Mouse (Mus musculus): ENCODE measurements around the gene Ephx1. TPM values are rescaled to one million over a fixed set of nuclear protein-coding genes. Genes with fewer than 3 reads are reported as not detected.

Ephx1 gene
- polyA plus RNA-seq, 1 experiment from 2014 or later: 5.1 TPM

DNA sequence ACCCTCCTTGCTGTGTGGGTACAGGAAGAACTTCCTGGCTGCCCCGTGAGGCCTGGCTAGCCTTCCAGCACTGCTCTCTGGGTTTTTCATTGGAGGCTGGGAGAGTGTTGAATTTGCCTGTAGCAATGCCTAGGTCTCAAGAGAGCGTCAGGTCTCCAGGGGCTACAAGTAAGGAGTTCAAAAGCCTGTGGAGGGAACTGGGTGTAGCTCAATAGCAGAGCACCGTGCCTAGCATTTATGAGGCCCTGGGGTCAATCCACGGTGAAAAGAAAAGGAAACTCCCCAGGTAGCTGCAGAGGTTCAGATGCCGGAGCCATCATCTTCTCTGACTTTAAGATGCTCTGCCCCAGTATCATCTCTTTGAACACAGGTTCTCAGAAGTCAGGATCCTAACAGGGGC lies 9.1 kb downstream of the Ephx1 start:
- WGBS: 61% methylated on average over 5 of the region's 5 CpGs
- Histone ChIP-seq H3K4me3 (no peak overlapping the region), H3K27me3 (peaks cover 5% of the 10 kb centered on the region), H3K9me3 (no peaks in the 10 kb centered on the region), H3K36me3 (no peaks in the 10 kb centered on the region), H3K27ac (no peak overlapping the region), H3K4me1 (peaks cover 19% of the 10 kb centered on the region), H3K9ac (no peak overlapping the region), H3K4me2 (no peak overlapping the region)
- ATAC-seq (ENCODE audit: insufficient number of reproducible peaks, insufficient read depth, low FRiP score, low TSS enrichment, low read depth): no peak

DNA sequence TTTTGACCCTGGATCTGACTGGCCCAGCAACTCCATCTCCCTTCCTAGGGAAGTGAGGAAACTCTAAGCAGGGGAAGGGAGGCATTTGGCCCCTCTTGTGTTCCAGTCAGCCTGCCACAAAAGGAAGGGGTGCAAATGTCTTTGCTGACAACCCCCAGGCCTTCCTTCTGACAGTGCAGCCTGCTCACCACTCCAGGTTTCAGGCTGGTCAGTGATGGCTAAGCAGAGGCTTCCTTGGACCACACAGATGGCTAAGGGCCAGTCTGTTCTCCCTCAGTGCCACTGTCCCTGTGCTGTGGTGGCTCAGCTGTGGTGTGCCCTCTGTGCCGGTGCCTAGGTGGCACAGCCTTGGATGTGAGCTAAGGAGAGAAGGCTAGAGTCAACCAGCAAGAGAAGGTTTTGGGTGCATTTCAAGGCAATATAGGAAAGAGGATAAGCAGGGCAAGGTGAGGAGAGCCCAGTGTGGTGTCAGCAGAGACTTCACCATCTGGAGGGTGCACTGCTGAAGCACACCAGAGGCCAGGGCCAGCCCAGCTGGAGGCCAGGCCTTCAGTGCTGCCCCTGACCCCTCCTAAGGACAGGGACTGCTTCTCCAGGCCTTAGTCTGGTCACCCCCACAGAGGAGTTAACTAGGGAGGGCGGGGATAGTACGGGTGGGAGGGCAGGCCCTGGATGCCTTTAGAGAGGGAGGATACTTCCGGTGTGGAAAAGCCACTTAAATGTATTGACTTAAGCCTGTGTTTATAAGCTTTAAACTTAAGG lies 10.4 kb downstream of the Ephx1 start:
- Histone ChIP-seq H3K4me1 (peaks cover 7% of the 10 kb centered on the region; the same call in 1 of the 2 replicates), H3K9ac (no peak overlapping the region), H3K4me3 (no peak overlapping the region), H3K4me2 (no peak overlapping the region), H3K9me3 (no peaks in the 10 kb centered on the region), H3K27me3 (no peaks in the 10 kb centered on the region), H3K27ac (no peak overlapping the region), H3K36me3 (no peaks in the 10 kb centered on the region)
- no peak for ATAC-seq (ENCODE audit: insufficient number of reproducible peaks, insufficient read depth, low FRiP score, low TSS enrichment, low read depth)
- WGBS: 58% methylated on average over 4 of the region's 4 CpGs

DNA sequence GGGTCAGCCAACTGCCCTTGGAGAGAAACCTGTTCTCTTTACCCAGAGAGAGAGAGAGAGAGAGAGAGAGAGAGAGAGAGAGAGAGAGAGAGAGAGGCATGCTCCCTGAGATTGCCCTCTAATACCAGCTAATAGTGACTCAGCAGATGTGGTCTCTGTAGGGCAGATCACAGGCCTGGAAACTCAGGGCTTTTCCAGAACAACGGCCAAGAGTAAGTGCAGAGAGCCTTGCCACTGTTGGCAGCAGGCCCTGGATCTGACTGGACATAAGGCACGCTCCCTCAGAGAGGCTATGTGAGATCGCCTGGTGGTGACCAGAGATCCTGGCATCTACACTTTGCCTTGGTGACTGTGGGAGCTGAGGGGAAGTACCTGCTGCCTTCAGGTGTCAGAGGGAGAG lies 10.9 kb downstream of the Ephx1 start:
- Histone ChIP-seq H3K27ac (no peak overlapping the region), H3K4me2 (no peak overlapping the region), H3K27me3 (no peaks in the 10 kb centered on the region), H3K9me3 (no peaks in the 10 kb centered on the region), H3K4me1 (peaks cover 1% of the 10 kb centered on the region; the same call in 1 of the 2 replicates), H3K4me3 (no peak overlapping the region), H3K36me3 (no peaks in the 10 kb centered on the region), H3K9ac (no peak overlapping the region)
- 71% methylated on average over 3 of the region's 3 CpGs for WGBS
- no peak for ATAC-seq (ENCODE audit: insufficient number of reproducible peaks, insufficient read depth, low FRiP score, low TSS enrichment, low read depth)

DNA sequence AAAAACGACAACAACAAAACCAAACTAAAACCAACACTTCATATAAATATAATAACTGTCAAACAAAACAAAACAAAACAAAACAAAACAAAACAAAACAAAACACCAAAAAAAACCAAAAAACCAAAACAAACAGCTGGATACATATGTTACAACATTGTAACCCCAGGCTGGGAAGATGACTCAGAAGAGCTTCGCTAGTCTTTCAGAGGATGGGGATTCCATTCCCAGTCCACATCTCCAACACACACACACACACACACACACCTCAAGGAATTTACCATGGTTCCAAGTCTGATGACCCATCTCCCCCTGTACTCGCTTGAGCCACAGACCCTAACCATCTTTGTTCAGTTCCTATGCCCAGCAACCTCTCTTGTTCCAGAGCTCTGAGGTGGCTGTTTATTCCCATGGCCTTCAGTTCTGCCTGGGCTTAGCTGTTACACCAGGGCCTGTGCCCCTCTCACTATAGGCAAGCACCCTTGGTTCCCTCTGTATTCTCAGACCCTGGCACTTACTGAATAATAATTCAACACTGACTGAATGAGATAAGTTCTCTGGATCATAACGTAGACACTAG lies 11.6 kb downstream of the Ephx1 start:
- 82% methylated on average over 4 of the region's 4 CpGs for WGBS
- H3K27ac ChIP-seq: no peak overlapping the region
- no peaks in the 10 kb centered on the region for H3K4me1 ChIP-seq
- no peak overlapping the region for H3K4me2 ChIP-seq
- no peaks in the 10 kb centered on the region for H3K36me3 ChIP-seq
- no peak overlapping the region for H3K4me3 ChIP-seq
- no peak for ATAC-seq (ENCODE audit: insufficient number of reproducible peaks, insufficient read depth, low FRiP score, low TSS enrichment, low read depth)
- no peaks in the 10 kb centered on the region for H3K9me3 ChIP-seq
- H3K9ac ChIP-seq: no peak overlapping the region
- H3K27me3 ChIP-seq: no peaks in the 10 kb centered on the region

DNA sequence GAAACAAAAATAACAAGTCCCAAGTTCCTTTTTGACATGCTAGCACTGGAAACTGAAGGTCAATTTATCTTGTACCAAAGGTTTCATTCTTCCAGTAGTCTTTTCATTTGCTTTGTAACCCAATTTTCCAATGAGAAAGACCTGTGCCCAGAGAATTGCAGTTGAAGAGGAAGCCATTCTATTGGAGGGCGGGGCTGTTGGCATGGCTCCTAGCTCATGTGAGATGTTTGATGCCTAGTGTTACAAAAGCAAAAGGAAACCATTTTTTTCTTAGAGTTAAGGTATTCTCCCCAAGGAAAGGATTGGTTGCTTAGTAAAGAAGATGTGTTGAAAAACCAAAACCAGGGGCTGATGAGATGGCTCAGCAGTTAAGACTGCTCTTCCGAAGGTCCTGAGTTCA lies 12.4 kb downstream of the Ephx1 start:
- no peak for ATAC-seq (ENCODE audit: insufficient number of reproducible peaks, insufficient read depth, low FRiP score, low TSS enrichment, low read depth)
- no peak overlapping the region for H3K27ac ChIP-seq
- WGBS: 90% methylated on average over 2 of the region's 2 CpGs
- H3K4me2 ChIP-seq: no peak overlapping the region
- H3K4me1 ChIP-seq: no peaks in the 10 kb centered on the region
- no peaks in the 10 kb centered on the region for H3K36me3 ChIP-seq
- no peaks in the 10 kb centered on the region for H3K9me3 ChIP-seq
- no peak overlapping the region for H3K9ac ChIP-seq
- H3K27me3 ChIP-seq: no peaks in the 10 kb centered on the region
- no peak overlapping the region for H3K4me3 ChIP-seq

GRCm38 (mm10) chr1:181007831-181008230 lies 12.9 kb downstream of the Ephx1 start:
- Histone ChIP-seq H3K4me3 (no peak overlapping the region), H3K27me3 (no peaks in the 10 kb centered on the region), H3K9ac (no peak overlapping the region), H3K27ac (no peak overlapping the region), H3K9me3 (no peaks in the 10 kb centered on the region), H3K36me3 (no peaks in the 10 kb centered on the region), H3K4me1 (no peaks in the 10 kb centered on the region), H3K4me2 (no peak overlapping the region)
- WGBS: 88% methylated on average over 6 of the region's 6 CpGs
- ATAC-seq (ENCODE audit: insufficient number of reproducible peaks, insufficient read depth, low FRiP score, low TSS enrichment, low read depth): no peak

GRCm38 (mm10) chr1:181005331-181005730 lies 15.4 kb downstream of the Ephx1 start:
- H3K36me3 ChIP-seq: no peaks in the 10 kb centered on the region
- WGBS: 82% methylated on average over 8 of the region's 8 CpGs
- H3K4me3 ChIP-seq: no peak overlapping the region
- no peak overlapping the region for H3K9ac ChIP-seq
- no peak overlapping the region for H3K27ac ChIP-seq
- no peak for ATAC-seq (ENCODE audit: insufficient number of reproducible peaks, insufficient read depth, low FRiP score, low TSS enrichment, low read depth)
- H3K9me3 ChIP-seq: no peaks in the 10 kb centered on the region
- H3K27me3 ChIP-seq: no peaks in the 10 kb centered on the region
- peaks cover 6% of the 10 kb centered on the region; the same call in 1 of the 2 replicates for H3K4me1 ChIP-seq
- H3K4me2 ChIP-seq: no peak overlapping the region

DNA sequence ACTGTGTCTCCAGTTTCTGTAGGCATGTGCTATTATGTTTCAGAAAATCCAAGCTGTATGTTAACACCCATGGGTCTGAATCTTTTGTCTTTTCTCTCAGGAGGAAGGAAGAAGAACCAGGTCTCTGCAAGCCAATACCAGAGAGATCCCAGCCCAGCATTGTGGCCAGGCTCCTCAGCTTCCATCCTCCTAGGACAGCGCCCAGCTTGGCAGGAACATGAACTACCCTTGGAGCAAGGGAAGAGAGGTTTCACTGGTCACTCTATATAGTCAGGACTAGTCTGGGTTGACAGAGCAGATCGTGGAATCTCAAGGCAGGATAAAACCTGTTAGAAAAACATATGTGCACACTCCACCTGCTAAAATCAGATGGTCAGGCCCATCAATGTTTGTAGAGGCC lies 16.9 kb downstream of the Ephx1 start:
- Histone ChIP-seq H3K4me2 (no peak overlapping the region), H3K9me3 (no peaks in the 10 kb centered on the region), H3K4me3 (no peak overlapping the region), H3K36me3 (no peaks in the 10 kb centered on the region), H3K9ac (no peak overlapping the region), H3K27ac (no peak overlapping the region), H3K27me3 (no peaks in the 10 kb centered on the region), H3K4me1 (peaks cover 8% of the 10 kb centered on the region; the same call in 1 of the 2 replicates)
- WGBS: 77% methylated on average over 2 of the region's 2 CpGs
- no peak for ATAC-seq (ENCODE audit: insufficient number of reproducible peaks, insufficient read depth, low FRiP score, low TSS enrichment, low read depth)

GRCm38 (mm10) chr1:181001621-181002020 lies 19.1 kb downstream of the Ephx1 start:
- H3K27ac ChIP-seq: no peak overlapping the region
- H3K36me3 ChIP-seq: no peaks in the 10 kb centered on the region
- WGBS: 91% methylated on average over 3 of the region's 3 CpGs
- H3K4me2 ChIP-seq: no peak overlapping the region
- no peaks in the 10 kb centered on the region for H3K27me3 ChIP-seq
- ATAC-seq (ENCODE audit: insufficient number of reproducible peaks, insufficient read depth, low FRiP score, low TSS enrichment, low read depth): no peak
- H3K4me3 ChIP-seq: no peak overlapping the region
- no peaks in the 10 kb centered on the region for H3K9me3 ChIP-seq
- H3K4me1 ChIP-seq: peaks cover 8% of the 10 kb centered on the region; the same call in 1 of the 2 replicates
- H3K9ac ChIP-seq: no peak overlapping the region

DNA sequence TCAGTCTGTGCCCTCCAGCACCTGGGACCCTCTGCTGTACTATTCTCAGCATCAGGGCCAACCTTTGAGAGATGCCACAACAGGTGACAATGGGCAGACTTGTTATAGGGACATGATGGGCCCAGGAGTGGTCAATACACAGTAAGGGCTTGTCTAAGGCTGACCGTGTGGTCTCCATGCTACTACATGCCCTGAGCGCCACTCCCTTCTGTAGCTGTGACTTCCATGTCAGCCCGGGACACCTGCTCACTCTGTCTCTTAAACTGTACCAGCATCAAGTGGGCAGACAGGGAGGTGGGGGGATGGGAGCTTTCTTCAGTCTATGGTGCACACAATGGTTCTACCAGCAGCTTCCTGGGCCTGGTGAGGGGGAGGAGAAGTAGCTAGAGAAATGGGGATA lies 19.5 kb downstream of the Ephx1 start:
- no peak for ATAC-seq (ENCODE audit: insufficient number of reproducible peaks, insufficient read depth, low FRiP score, low TSS enrichment, low read depth)
- H3K9me3 ChIP-seq: no peaks in the 10 kb centered on the region
- no peak overlapping the region for H3K4me3 ChIP-seq
- no peak overlapping the region for H3K9ac ChIP-seq
- H3K4me1 ChIP-seq: peaks cover 8% of the 10 kb centered on the region; the same call in 1 of the 2 replicates
- no peaks in the 10 kb centered on the region for H3K36me3 ChIP-seq
- H3K27ac ChIP-seq: no peak overlapping the region
- no peak overlapping the region for H3K4me2 ChIP-seq
- H3K27me3 ChIP-seq: no peaks in the 10 kb centered on the region
- 84% methylated on average over 3 of the region's 3 CpGs for WGBS

- Histone ChIP-seq H3K36me3 (no peaks in the 10 kb centered on the region), H3K4me1 (peaks cover 8% of the 10 kb centered on the region; the same call in 1 of the 2 replicates), H3K9me3 (no peaks in the 10 kb centered on the region), H3K27ac (no peak overlapping the region), H3K9ac (no peak overlapping the region), H3K4me3 (no peak overlapping the region), H3K4me2 (no peak overlapping the region), H3K27me3 (no peaks in the 10 kb centered on the region)
- ATAC-seq (ENCODE audit: insufficient number of reproducible peaks, insufficient read depth, low FRiP score, low TSS enrichment, low read depth): peak; percentile 48; the same call in 1 of the 2 replicates
- 26% methylated on average over 10 of the region's 10 CpGs for WGBS
These were observed 20.1 kb downstream of the Ephx1 start for GRCm38 (mm10) chr1:181000501-181001092.

DNA sequence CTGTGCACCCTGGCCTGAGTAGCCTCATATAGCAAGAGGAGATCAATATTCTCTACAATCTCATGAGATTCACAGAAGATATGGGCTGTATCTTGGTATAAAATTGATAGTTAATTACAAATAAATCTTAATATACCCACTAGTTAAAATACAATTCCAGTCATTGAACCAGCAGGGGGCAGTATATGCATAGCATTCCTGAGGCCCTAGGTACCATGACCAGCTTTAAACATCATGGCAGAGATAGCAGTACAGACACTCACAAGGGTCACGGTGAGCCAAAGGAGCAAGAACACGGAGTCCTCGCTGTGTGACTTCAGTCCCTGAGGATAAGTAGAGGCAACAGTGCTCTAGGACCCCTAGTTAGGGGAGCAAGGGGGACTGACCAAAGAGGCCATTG lies 28.6 kb downstream of the Ephx1 start:
- no peak overlapping the region for H3K9ac ChIP-seq
- no peaks in the 10 kb centered on the region for H3K36me3 ChIP-seq
- 63% methylated on average over 3 of the region's 3 CpGs for WGBS
- H3K4me3 ChIP-seq: no peak overlapping the region
- H3K4me2 ChIP-seq: no peak overlapping the region
- no peak for ATAC-seq (ENCODE audit: insufficient number of reproducible peaks, insufficient read depth, low FRiP score, low TSS enrichment, low read depth)
- no peaks in the 10 kb centered on the region for H3K4me1 ChIP-seq
- no peaks in the 10 kb centered on the region for H3K9me3 ChIP-seq
- no peak overlapping the region for H3K27ac ChIP-seq
- no peaks in the 10 kb centered on the region for H3K27me3 ChIP-seq

Measured in embryonic facial prominence, embryonic 13.5 days (tissue).